Mouse (Mus musculus) heart, postnatal 0 days (tissue): ENCODE data around the gene Tmbim1.

Experiments used
- CTCF ChIP-seq: IDR thresholded peaks from 2 replicates; pipeline ENCODE4 v1.5.1; 2016; ENCODE audit warnings: antibody characterized with exemption, control low read depth, low read depth
- EP300 ChIP-seq: IDR thresholded peaks from 2 replicates; pipeline ENCODE4 v1.6.1; 2016; ENCODE audit warnings: antibody characterized with exemption, low read depth

DNA sequence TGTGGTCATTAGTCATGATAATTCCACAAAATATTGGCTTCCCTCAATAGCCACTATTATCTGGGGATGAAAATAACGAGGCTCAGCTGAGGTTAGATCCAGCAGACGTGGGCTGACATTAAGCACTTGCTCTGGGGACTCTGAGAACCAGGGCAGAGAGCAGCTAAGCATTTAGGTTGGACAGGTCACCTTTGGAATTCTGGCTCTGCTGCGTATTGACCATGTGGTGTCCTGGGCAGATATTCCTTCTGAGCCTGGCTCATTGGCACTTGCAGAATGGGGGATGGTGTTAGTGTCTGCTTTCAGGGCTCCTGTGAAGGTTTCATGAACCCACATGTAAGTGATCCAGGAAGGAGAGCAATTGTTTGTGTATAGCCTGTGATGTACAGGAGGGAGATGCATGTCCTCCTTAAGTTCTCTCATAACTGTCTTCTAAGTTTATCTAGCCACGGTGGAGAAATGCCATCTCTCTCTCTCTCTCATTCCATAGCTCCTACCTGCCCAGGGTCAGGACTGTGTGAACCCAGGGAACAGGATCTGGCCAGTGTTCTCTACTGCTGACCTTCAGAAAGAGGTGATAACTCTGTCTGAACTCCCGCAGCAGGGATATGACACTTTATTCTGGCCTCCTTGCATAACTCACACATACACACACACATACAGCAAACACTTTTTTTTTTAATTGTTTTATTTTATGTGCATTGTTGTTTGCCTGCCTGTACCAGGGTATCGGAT is 30.2 kb upstream of the Tmbim1 start:
- TF ChIP-seq CTCF (no peak), EP300 (no peak)
